Mouse (Mus musculus): ENCODE data around the gene Tsc2. TPM values are rescaled to one million over a fixed set of nuclear protein-coding genes. Genes with fewer than 3 reads are reported as not detected.

Gene Tsc2
- total and polyA plus RNA-seq, 3 experiments: 104 to 178 (median 110) TPM

GRCm38 (mm10) chr17:24569837-24570236, 62.6 kb downstream of the Tsc2 start:
- WGBS: 84% methylated on average over 4 of the region's 4 CpGs
- H3K36me3 ChIP-seq (ENCODE audit: control insufficient read depth, insufficient read depth, low read length): peaks cover 2% of the 10 kb centered on the region; the same call in 1 of the 2 replicates
- TF ChIP-seq CTCF (IDR thresholded peaks at IDR 0.05) (no peak), EP300 (IDR thresholded peaks at IDR 0.05; ENCODE audit: insufficient read depth, low read depth, low read length) (no peak), POLR2A (IDR thresholded peaks at IDR 0.05; ENCODE audit: insufficient read depth, low read depth, low read length) (no peak)
- peaks cover 3% of the 10 kb centered on the region; the same call in 1 of the 2 replicates for H3K79me2 ChIP-seq (replicated peaks; ENCODE audit: control insufficient read depth, insufficient read depth, low read length)
- DNase-seq: no peak
- H3K4me1 ChIP-seq (ENCODE audit: control insufficient read depth, insufficient read depth, low read length): peaks cover 5% of the 10 kb centered on the region
- intact Hi-C loops (cut with DNase I): loop anchor here (2.0 kb wide), 1 partner anchor 13 kb away; no protein-coding TSS in a partner anchor
- no peak overlapping the region for H3K4me3 ChIP-seq
- no peak overlapping the region for H3K27ac ChIP-seq
- no peaks in the 10 kb centered on the region for H3K27me3 ChIP-seq (ENCODE audit: control insufficient read depth, insufficient read depth, low read length)
- no peak overlapping the region for H3K9ac ChIP-seq (ENCODE audit: low read depth, low read length)

DNA sequence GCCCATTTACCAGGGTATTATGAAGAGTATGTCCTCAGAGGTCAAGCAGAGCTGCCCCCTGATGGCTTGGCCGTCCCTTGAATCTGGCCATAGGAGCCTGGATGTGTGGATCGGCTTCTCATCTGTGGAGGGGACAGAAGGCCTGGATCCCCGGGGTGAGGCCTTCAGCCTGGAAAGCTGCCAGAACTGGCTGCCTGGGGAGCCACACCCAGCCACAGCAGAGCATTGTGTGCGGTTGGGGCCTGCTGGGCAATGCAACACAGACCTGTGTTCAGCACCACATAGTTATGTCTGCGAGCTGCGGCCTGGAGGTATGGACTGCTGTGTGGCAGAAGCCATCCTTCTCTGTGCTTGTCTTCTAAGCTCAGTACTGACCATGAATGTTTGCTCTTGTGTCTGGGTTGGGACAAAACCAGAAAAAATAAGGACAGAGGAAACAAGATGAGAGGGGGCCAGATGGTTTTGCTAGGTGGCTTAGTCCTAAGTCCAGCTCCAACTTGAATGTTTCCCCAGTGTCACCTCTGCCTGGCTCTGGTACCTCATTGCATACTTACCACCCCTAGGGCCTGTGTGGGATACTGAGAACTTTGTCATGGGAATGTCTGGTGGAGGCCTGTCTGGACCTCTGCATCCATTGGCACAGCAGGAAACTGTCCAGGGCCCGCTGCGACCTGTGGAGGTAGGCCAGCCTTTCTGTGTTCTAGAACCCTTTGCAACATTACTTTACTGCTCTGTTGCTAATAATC, 65.2 kb downstream of the Tsc2 start:
- peaks cover 2% of the 10 kb centered on the region; the same call in 1 of the 2 replicates for H3K36me3 ChIP-seq (ENCODE audit: control insufficient read depth, insufficient read depth, low read length)
- H3K9ac ChIP-seq (ENCODE audit: low read depth, low read length): peak overlapping the region; percentile 40; the same call in 1 of the 2 replicates
- no peaks in the 10 kb centered on the region for H3K27me3 ChIP-seq (ENCODE audit: control insufficient read depth, insufficient read depth, low read length)
- peak; percentile 68 to 71 for DNase-seq
- H3K79me2 ChIP-seq (replicated peaks; ENCODE audit: control insufficient read depth, insufficient read depth, low read length): peaks cover 7% of the 10 kb centered on the region
- 38% methylated on average over 8 of the region's 8 CpGs for WGBS
- intact Hi-C loops (cut with DNase I): no loop called here
- TF ChIP-seq EP300 (IDR thresholded peaks at IDR 0.05; ENCODE audit: insufficient read depth, low read depth, low read length) (no peak), POLR2A (IDR thresholded peaks at IDR 0.05; ENCODE audit: insufficient read depth, low read depth, low read length) (no peak), CTCF (IDR thresholded peaks at IDR 0.05) (no peak)
- peaks cover 9% of the 10 kb centered on the region for H3K4me1 ChIP-seq (ENCODE audit: control insufficient read depth, insufficient read depth, low read length)
- H3K27ac ChIP-seq: no peak overlapping the region
- H3K4me3 ChIP-seq: no peak overlapping the region

DNA sequence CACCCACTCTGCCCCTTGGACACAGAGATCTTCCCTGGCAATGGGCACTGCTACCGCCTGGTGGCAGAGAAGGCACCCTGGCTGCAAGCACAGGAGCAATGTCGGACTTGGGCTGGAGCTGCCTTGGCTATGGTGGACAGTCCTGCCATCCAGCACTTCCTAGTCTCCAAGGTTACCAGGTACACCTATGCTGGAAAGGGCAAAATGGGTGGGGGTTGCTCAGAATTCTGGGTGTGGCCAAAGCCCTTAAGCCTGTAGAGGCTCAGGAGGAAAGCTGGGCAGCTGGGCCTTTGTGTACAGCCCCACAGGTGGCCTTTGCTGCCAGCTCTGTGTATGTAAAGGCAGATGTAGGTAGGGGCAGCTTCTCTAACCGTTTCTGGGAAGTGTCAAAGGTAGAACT, 66.6 kb downstream of the Tsc2 start:
- intact Hi-C loops (cut with DNase I): no loop called here
- H3K36me3 ChIP-seq (ENCODE audit: control insufficient read depth, insufficient read depth, low read length): peaks cover 3% of the 10 kb centered on the region

GRCm38 (mm10) chr17:24565092-24565491, 67.3 kb downstream of the Tsc2 start:
- Histone ChIP-seq H3K27ac (no peak overlapping the region), H3K27me3 (ENCODE audit: control insufficient read depth, insufficient read depth, low read length) (no peaks in the 10 kb centered on the region), H3K4me1 (ENCODE audit: control insufficient read depth, insufficient read depth, low read length) (peaks cover 17% of the 10 kb centered on the region), H3K79me2 (replicated peaks; ENCODE audit: control insufficient read depth, insufficient read depth, low read length) (peaks cover 10% of the 10 kb centered on the region), H3K4me3 (no peak overlapping the region), H3K9ac (ENCODE audit: low read depth, low read length) (no peak overlapping the region), H3K36me3 (ENCODE audit: control insufficient read depth, insufficient read depth, low read length) (peaks cover 8% of the 10 kb centered on the region)
- peak in 1 of 2 experiments; percentile 16 for DNase-seq
- TF ChIP-seq CTCF (IDR thresholded peaks at IDR 0.05): no peak
- no peak for TF ChIP-seq POLR2A (IDR thresholded peaks at IDR 0.05; ENCODE audit: insufficient read depth, low read depth, low read length)
- no peak for TF ChIP-seq EP300 (IDR thresholded peaks at IDR 0.05; ENCODE audit: insufficient read depth, low read depth, low read length)
- 90% methylated on average over 3 of the region's 3 CpGs for WGBS
- intact Hi-C loops (cut with DNase I): no loop called here

More for the DNA sequence above, 66.6 kb downstream of the Tsc2 start:
- Histone ChIP-seq H3K4me1 (ENCODE audit: control insufficient read depth, insufficient read depth, low read length) (peaks cover 11% of the 10 kb centered on the region), H3K9ac (ENCODE audit: low read depth, low read length) (no peak overlapping the region), H3K27me3 (ENCODE audit: control insufficient read depth, insufficient read depth, low read length) (no peaks in the 10 kb centered on the region), H3K27ac (no peak overlapping the region), H3K79me2 (replicated peaks; ENCODE audit: control insufficient read depth, insufficient read depth, low read length) (peaks cover 7% of the 10 kb centered on the region), H3K4me3 (no peak overlapping the region)
- no peak for DNase-seq
- WGBS: 87% methylated on average over 3 of the region's 3 CpGs
- TF ChIP-seq POLR2A (IDR thresholded peaks at IDR 0.05; ENCODE audit: insufficient read depth, low read depth, low read length) (no peak), CTCF (IDR thresholded peaks at IDR 0.05) (no peak), EP300 (IDR thresholded peaks at IDR 0.05; ENCODE audit: insufficient read depth, low read depth, low read length) (no peak)

DNA sequence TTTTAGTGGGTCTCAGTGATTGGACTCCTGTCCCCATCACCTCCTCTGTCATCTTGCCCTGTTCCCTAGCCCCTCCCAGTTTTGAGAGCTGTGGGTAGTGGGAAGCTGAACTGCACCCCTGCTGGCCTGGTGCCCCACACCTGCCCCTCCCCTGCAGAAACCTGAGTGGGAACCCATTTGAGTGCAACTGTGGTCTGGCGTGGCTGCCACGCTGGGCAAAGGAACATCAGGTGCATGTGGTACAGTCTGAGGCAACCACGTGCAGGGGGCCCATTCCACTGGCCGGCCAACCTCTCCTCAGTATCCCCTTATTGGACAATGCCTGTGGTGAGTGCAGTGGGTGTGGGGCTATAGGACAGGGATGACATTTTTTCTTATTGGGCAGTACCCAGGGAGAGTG, 68.0 kb downstream of the Tsc2 start:
- peak in 1 of 2 experiments; percentile 19 for DNase-seq
- TF ChIP-seq EP300 (IDR thresholded peaks at IDR 0.05; ENCODE audit: insufficient read depth, low read depth, low read length) (no peak), CTCF (IDR thresholded peaks at IDR 0.05) (no peak), POLR2A (IDR thresholded peaks at IDR 0.05; ENCODE audit: insufficient read depth, low read depth, low read length) (no peak)
- no peak overlapping the region for H3K4me3 ChIP-seq
- peaks cover 9% of the 10 kb centered on the region for H3K36me3 ChIP-seq (ENCODE audit: control insufficient read depth, insufficient read depth, low read length)
- WGBS: 87% methylated on average over 4 of the region's 4 CpGs
- H3K27me3 ChIP-seq (ENCODE audit: control insufficient read depth, insufficient read depth, low read length): no peaks in the 10 kb centered on the region
- H3K9ac ChIP-seq (ENCODE audit: low read depth, low read length): no peak overlapping the region
- intact Hi-C loops (cut with DNase I): no loop called here
- H3K27ac ChIP-seq: no peak overlapping the region
- peaks cover 19% of the 10 kb centered on the region for H3K4me1 ChIP-seq (ENCODE audit: control insufficient read depth, insufficient read depth, low read length)
- H3K79me2 ChIP-seq (replicated peaks; ENCODE audit: control insufficient read depth, insufficient read depth, low read length): peaks cover 11% of the 10 kb centered on the region

- Histone ChIP-seq H3K27me3 (ENCODE audit: control insufficient read depth, insufficient read depth, low read length) (no peaks in the 10 kb centered on the region), H3K4me3 (no peak overlapping the region), H3K79me2 (replicated peaks; ENCODE audit: control insufficient read depth, insufficient read depth, low read length) (peaks cover 11% of the 10 kb centered on the region), H3K9ac (ENCODE audit: low read depth, low read length) (no peak overlapping the region), H3K4me1 (ENCODE audit: control insufficient read depth, insufficient read depth, low read length) (peaks cover 21% of the 10 kb centered on the region), H3K27ac (no peak overlapping the region), H3K36me3 (ENCODE audit: control insufficient read depth, insufficient read depth, low read length) (peaks cover 12% of the 10 kb centered on the region)
- peak in 1 of 2 experiments; percentile 16 for DNase-seq
- intact Hi-C loops (cut with DNase I): no loop called here
- 68% methylated on average over 5 of the region's 5 CpGs for WGBS
- TF ChIP-seq POLR2A (IDR thresholded peaks at IDR 0.05; ENCODE audit: insufficient read depth, low read depth, low read length): no peak
- no peak for TF ChIP-seq CTCF (IDR thresholded peaks at IDR 0.05)
- no peak for TF ChIP-seq EP300 (IDR thresholded peaks at IDR 0.05; ENCODE audit: insufficient read depth, low read depth, low read length)
Measured at GRCm38 (mm10) chr17:24563638-24564037, 68.8 kb downstream of the Tsc2 start.
